Mouse (Mus musculus): ENCODE measurements around the gene Gm13090. TPM values are rescaled to one million over a fixed set of nuclear protein-coding genes. Genes with fewer than 3 reads are reported as not detected.

Gene Gm13090
- polyA plus RNA-seq, 1 experiment from 2014 or later, result 0.54 TPM

GRCm38 (mm10) chr4:151070962-151071361 is 18.4 kb upstream of the Gm13090 start:
- Histone ChIP-seq H3K9me3 (no peaks in the 10 kb centered on the region), H3K9ac (no peak overlapping the region), H3K4me2 (no peak overlapping the region), H3K27me3 (no peaks in the 10 kb centered on the region), H3K36me3 (replicated peaks) (peaks cover 99% of the 10 kb centered on the region), H3K4me3 (replicated peaks) (no peak overlapping the region), H3K4me1 (no peaks in the 10 kb centered on the region), H3K27ac (no peak overlapping the region)
- no peak for ATAC-seq (ENCODE audit: low FRiP score)
- WGBS, result 87% methylated on average over 7 of the region's 7 CpGs

GRCm38 (mm10) chr4:151073108-151073744 is 16.1 kb upstream of the Gm13090 start:
- 0 out of 2 replicates have a peak, but pooled peaks have one; percentile 44 for ATAC-seq (ENCODE audit: low FRiP score)
- WGBS, result 54% methylated on average over 13 of the region's 13 CpGs
- Histone ChIP-seq H3K4me2 (no peak overlapping the region), H3K27ac (no peak overlapping the region), H3K4me1 (no peaks in the 10 kb centered on the region), H3K27me3 (no peaks in the 10 kb centered on the region), H3K4me3 (replicated peaks) (no peak overlapping the region), H3K9me3 (no peaks in the 10 kb centered on the region), H3K36me3 (replicated peaks) (peaks cover 99% of the 10 kb centered on the region), H3K9ac (no peak overlapping the region)

GRCm38 (mm10) chr4:151074817-151075216 is 14.6 kb upstream of the Gm13090 start:
- no peaks in the 10 kb centered on the region for H3K4me1 ChIP-seq
- no peak overlapping the region for H3K4me3 ChIP-seq (replicated peaks)
- no peaks in the 10 kb centered on the region for H3K27me3 ChIP-seq
- ATAC-seq (ENCODE audit: low FRiP score), result no peak
- H3K27ac ChIP-seq, result no peak overlapping the region
- peaks cover 99% of the 10 kb centered on the region for H3K36me3 ChIP-seq (replicated peaks)
- H3K9ac ChIP-seq, result no peak overlapping the region
- H3K4me2 ChIP-seq, result no peak overlapping the region
- no peaks in the 10 kb centered on the region for H3K9me3 ChIP-seq
- WGBS, result 91% methylated on average over 15 of the region's 15 CpGs

- Histone ChIP-seq H3K4me1 (no peaks in the 10 kb centered on the region), H3K4me2 (no peak overlapping the region), H3K27me3 (no peaks in the 10 kb centered on the region), H3K4me3 (replicated peaks) (no peak overlapping the region), H3K36me3 (replicated peaks) (peaks cover 98% of the 10 kb centered on the region), H3K9me3 (no peaks in the 10 kb centered on the region), H3K27ac (no peak overlapping the region), H3K9ac (no peak overlapping the region)
- ATAC-seq (ENCODE audit: low FRiP score), result no peak
- WGBS, result 80% methylated on average over 2 of the region's 2 CpGs
Observed at GRCm38 (mm10) chr4:151081355-151081754, 8.0 kb upstream of the Gm13090 start.

GRCm38 (mm10) chr4:151081977-151082376 is 7.4 kb upstream of the Gm13090 start:
- no peak for ATAC-seq (ENCODE audit: low FRiP score)
- Histone ChIP-seq H3K36me3 (replicated peaks) (peaks cover 96% of the 10 kb centered on the region), H3K9ac (no peak overlapping the region), H3K4me2 (no peak overlapping the region), H3K4me1 (no peaks in the 10 kb centered on the region), H3K27ac (no peak overlapping the region), H3K4me3 (replicated peaks) (no peak overlapping the region), H3K9me3 (no peaks in the 10 kb centered on the region), H3K27me3 (no peaks in the 10 kb centered on the region)
- WGBS, result 95% methylated on average over 13 of the region's 13 CpGs

GRCm38 (mm10) chr4:151083027-151083426 is 6.3 kb upstream of the Gm13090 start:
- no peaks in the 10 kb centered on the region for H3K27me3 ChIP-seq
- H3K9me3 ChIP-seq, result no peaks in the 10 kb centered on the region
- H3K27ac ChIP-seq, result no peak overlapping the region
- no peak for ATAC-seq (ENCODE audit: low FRiP score)
- H3K36me3 ChIP-seq (replicated peaks), result peaks cover 96% of the 10 kb centered on the region
- WGBS, result 90% methylated on average over 5 of the region's 5 CpGs
- H3K9ac ChIP-seq, result no peak overlapping the region
- no peaks in the 10 kb centered on the region for H3K4me1 ChIP-seq
- H3K4me2 ChIP-seq, result no peak overlapping the region
- no peak overlapping the region for H3K4me3 ChIP-seq (replicated peaks)

GRCm38 (mm10) chr4:151087358-151087757 is 2.0 kb upstream of the Gm13090 start:
- Histone ChIP-seq H3K27me3 (no peaks in the 10 kb centered on the region), H3K4me1 (peaks cover 12% of the 10 kb centered on the region), H3K4me3 (replicated peaks) (no peak overlapping the region), H3K9ac (no peak overlapping the region), H3K4me2 (no peak overlapping the region), H3K27ac (no peak overlapping the region), H3K9me3 (no peaks in the 10 kb centered on the region), H3K36me3 (replicated peaks) (peaks cover 63% of the 10 kb centered on the region)
- ATAC-seq (ENCODE audit: low FRiP score), result no peak
- WGBS, result 95% methylated on average over 1 of the region's 1 CpGs

- no peak overlapping the region for H3K4me3 ChIP-seq (replicated peaks)
- no peak overlapping the region for H3K4me2 ChIP-seq
- no peak for ATAC-seq (ENCODE audit: low FRiP score)
- H3K27me3 ChIP-seq, result no peaks in the 10 kb centered on the region
- no peaks in the 10 kb centered on the region for H3K9me3 ChIP-seq
- H3K4me1 ChIP-seq, result peaks cover 12% of the 10 kb centered on the region
- no peak overlapping the region for H3K9ac ChIP-seq
- peaks cover 49% of the 10 kb centered on the region for H3K36me3 ChIP-seq (replicated peaks)
- H3K27ac ChIP-seq, result peak overlapping the region; percentile 36; the same call in 1 of the 2 replicates
- 92% methylated on average over 14 of the region's 14 CpGs for WGBS
Observed at GRCm38 (mm10) chr4:151088819-151089218, 551 bp upstream of the Gm13090 start.

GRCm38 (mm10) chr4:151095207-151095606 is 5.8 kb downstream of the Gm13090 start:
- Histone ChIP-seq H3K4me1 (peaks cover 25% of the 10 kb centered on the region), H3K27me3 (no peaks in the 10 kb centered on the region), H3K36me3 (replicated peaks) (peaks cover 13% of the 10 kb centered on the region), H3K9ac (no peak overlapping the region), H3K4me2 (no peak overlapping the region), H3K27ac (no peak overlapping the region), H3K4me3 (replicated peaks) (no peak overlapping the region), H3K9me3 (no peaks in the 10 kb centered on the region)
- no peak for ATAC-seq (ENCODE audit: low FRiP score)
- 36% methylated on average over 2 of the region's 2 CpGs for whole genome bisulfite sequencing

GRCm38 (mm10) chr4:151096334-151097103 is 7.1 kb downstream of the Gm13090 start:
- no peak overlapping the region for H3K4me2 ChIP-seq
- H3K9ac ChIP-seq, result no peak overlapping the region
- no peak overlapping the region for H3K4me3 ChIP-seq (replicated peaks)
- H3K9me3 ChIP-seq, result no peaks in the 10 kb centered on the region
- peaks cover 21% of the 10 kb centered on the region for H3K4me1 ChIP-seq
- no peak for ATAC-seq (ENCODE audit: low FRiP score)
- H3K27me3 ChIP-seq, result no peaks in the 10 kb centered on the region
- peak overlapping the region; percentile 19; the same call in 1 of the 2 replicates for H3K27ac ChIP-seq
- WGBS, result 89% methylated on average over 18 of the region's 18 CpGs
- H3K36me3 ChIP-seq (replicated peaks), result peaks cover 16% of the 10 kb centered on the region

GRCm38 (mm10) chr4:151097104-151097438 is 7.7 kb downstream of the Gm13090 start:
- Histone ChIP-seq H3K27me3 (no peaks in the 10 kb centered on the region), H3K4me3 (replicated peaks) (no peak overlapping the region), H3K36me3 (replicated peaks) (peaks cover 18% of the 10 kb centered on the region), H3K4me2 (no peak overlapping the region), H3K9me3 (no peaks in the 10 kb centered on the region), H3K9ac (no peak overlapping the region), H3K4me1 (peaks cover 21% of the 10 kb centered on the region), H3K27ac (peak overlapping the region; percentile 16; the same call in 1 of the 2 replicates)
- ATAC-seq (ENCODE audit: low FRiP score), result no peak
- WGBS, result 88% methylated on average over 11 of the region's 11 CpGs

GRCm38 (mm10) chr4:151103646-151104045 is 14.3 kb downstream of the Gm13090 start:
- H3K4me2 ChIP-seq, result no peak overlapping the region

More at GRCm38 (mm10) chr4:151103646-151104045, 14.3 kb downstream of the Gm13090 start:
- Histone ChIP-seq H3K27ac (0 out of 2 replicates have a peak overlapping the region, but pooled peaks have one; percentile 42), H3K9ac (no peak overlapping the region), H3K36me3 (replicated peaks) (peaks cover 9% of the 10 kb centered on the region; the same call in 1 of the 2 replicates), H3K4me3 (replicated peaks) (no peak overlapping the region), H3K9me3 (no peaks in the 10 kb centered on the region), H3K4me1 (peaks cover 53% of the 10 kb centered on the region), H3K27me3 (no peaks in the 10 kb centered on the region)
- 87% methylated on average over 11 of the region's 11 CpGs for WGBS
- ATAC-seq (ENCODE audit: low FRiP score), result no peak
